Mouse (Mus musculus): ENCODE measurements around the gene Pon2. TPM values are rescaled to one million over a fixed set of nuclear protein-coding genes. Genes with fewer than 3 reads are reported as not detected.
A peak's percentile ranks its signal among the peaks of the same experiment; 100 is the strongest.

The Pon2 gene
- polyA plus RNA-seq, 1 experiment from 2014 or later: 34.3 TPM

GRCm38 (mm10) chr6:5222080-5222479, 76.2 kb downstream of the Pon2 start:
- Histone ChIP-seq H3K4me1 (ENCODE audit: insufficient read depth) (0 out of 2 replicates have a peak, but pooled peaks cover 4% of the 10 kb centered on the region), H3K9ac (replicated peaks) (no peak overlapping the region; the same call in 1 of the 2 replicates), H3K27me3 (ENCODE audit: insufficient read depth, low read length) (no peaks in the 10 kb centered on the region), H3K36me3 (replicated peaks; ENCODE audit: insufficient read depth, low read length) (no peaks in the 10 kb centered on the region), H3K9me3 (ENCODE audit: low read length) (no peaks in the 10 kb centered on the region), H3K4me2 (ENCODE audit: low read depth, low read length) (peak overlapping the region; percentile 36), H3K4me3 (ENCODE audit: low read depth, low read length) (no peak overlapping the region), H3K27ac (ENCODE audit: low read depth) (peak overlapping the region; percentile 90)
- TF ChIP-seq CTCF (IDR thresholded peaks at IDR 0.05; ENCODE audit: low read depth) (no peak), EP300 (IDR thresholded peaks at IDR 0.05; ENCODE audit: low read depth) (peak; percentile 46; the same call in 1 of the 2 replicates)
- DNase-seq: peak; percentile 58
- ATAC-seq: peak; percentile 97
- WGBS (ENCODE audit: insufficient replicate concordance): 61% methylated on average over 3 of the region's 3 CpGs

GRCm38 (mm10) chr6:5218190-5218589, 80.1 kb downstream of the Pon2 start:
- no peak for TF ChIP-seq CTCF (IDR thresholded peaks at IDR 0.05; ENCODE audit: low read depth)
- no peak for TF ChIP-seq EP300 (IDR thresholded peaks at IDR 0.05; ENCODE audit: low read depth)
- H3K4me3 ChIP-seq (ENCODE audit: low read depth, low read length): no peak overlapping the region
- no peak for DNase-seq
- peak; percentile 20; the same call in 1 of the 2 replicates for ATAC-seq
- 0 out of 2 replicates have a peak, but pooled peaks cover 4% of the 10 kb centered on the region for H3K4me1 ChIP-seq (ENCODE audit: insufficient read depth)
- H3K27me3 ChIP-seq (ENCODE audit: insufficient read depth, low read length): no peaks in the 10 kb centered on the region
- 80% methylated on average over 4 of the region's 4 CpGs for WGBS (ENCODE audit: insufficient replicate concordance)
- H3K9ac ChIP-seq (replicated peaks): no peak overlapping the region
- no peak overlapping the region for H3K4me2 ChIP-seq (ENCODE audit: low read depth, low read length)
- no peak overlapping the region for H3K27ac ChIP-seq (ENCODE audit: low read depth)
- H3K36me3 ChIP-seq (replicated peaks; ENCODE audit: insufficient read depth, low read length): no peaks in the 10 kb centered on the region
- no peaks in the 10 kb centered on the region for H3K9me3 ChIP-seq (ENCODE audit: low read length)

Other genes starting within 250 kb of the Pon2 start
- gene Pon1, start 104.5 kb downstream of the Pon2 start, polyA plus RNA-seq (2015; fragmentation: Nextera tagmentation; extraction: Ambion mirVana): 503 and 548 TPM in 2 replicates
- gene Pon3, start 42.2 kb downstream of the Pon2 start, polyA plus RNA-seq (2015; fragmentation: Nextera tagmentation; extraction: Ambion mirVana): 43.3 and 44.4 TPM in 2 replicates
- gene Asb4, start 84.9 kb upstream of the Pon2 start, polyA plus RNA-seq (2015; fragmentation: Nextera tagmentation; extraction: Ambion mirVana): 1.8 and 2.2 TPM in 2 replicates
- gene Pdk4, start 197.9 kb upstream of the Pon2 start, polyA plus RNA-seq (2015; fragmentation: Nextera tagmentation; extraction: Ambion mirVana): 9.7 and 10.0 TPM in 2 replicates